Mouse (Mus musculus) heart, postnatal 10 days (tissue): Measurements from ENCODE around the gene Olfr263. TPM values are rescaled to one million over a fixed set of nuclear protein-coding genes. Genes with fewer than 3 reads are reported as not detected.
"Not testable (repeated sequence)": the region's sequence is repeated elsewhere in the genome, so short reads cannot be mapped to it uniquely, and the experiment has no call there.

Source experiments
- DNase-seq, 2 experiments: peaks; one replicate each; pipeline ENCODE4 v3.0.0; 2021
- intact Hi-C: fragments of 180-260 bp; cut with DNase I; formaldehyde crosslinking; loops from one replicate; pipeline ENCODE4 v1.15.1; 2025
- total RNA-seq, 2 experiments: library from RNA; stranded (reverse); gene quantifications; 2 replicates each; pipeline ENCODE4 v1.2.3; 2021

Olfr263 gene
- total RNA-seq, result not detected

- intact Hi-C loops, DNase-seq: not testable (repeated sequence)
Observed at GRCm38 (mm10) chr13:21129339-21129738, at the start of gene Olfr263. Gene Olfr263 (plus strand): TSS chr13:21129639.

- intact Hi-C loops, result no loop called here
- DNase-seq, result peak; percentile 4 to 7
Observed at GRCm38 (mm10) chr13:21082686-21083085, 46.8 kb upstream of the Olfr263 start.

- no peak for DNase-seq
- intact Hi-C loops, result no loop called here
Observed at GRCm38 (mm10) chr13:21109759-21110158, 19.7 kb upstream of the Olfr263 start.

GRCm38 (mm10) chr13:21110441-21110840, 19.0 kb upstream of the Olfr263 start:
- intact Hi-C loops, result no loop called here
- DNase-seq, result no peak

GRCm38 (mm10) chr13:21111183-21111582, 18.3 kb upstream of the Olfr263 start, which contains the start of gene Olfr1369-ps1:
Gene Olfr1369-ps1 (plus strand): TSS chr13:21111483.
- intact Hi-C loops, DNase-seq: not testable (repeated sequence)

GRCm38 (mm10) chr13:21114121-21114520, 15.3 kb upstream of the Olfr263 start:
- intact Hi-C loops, result no loop called here
- DNase-seq, result no peak

- DNase-seq, result no peak
- intact Hi-C loops, result loop anchor here (5.0 kb wide), 1 partner anchor 830 kb away; no protein-coding TSS in a partner anchor
Observed at GRCm38 (mm10) chr13:21142421-21142820, 13.0 kb downstream of the Olfr263 start.

- no peak for DNase-seq
- intact Hi-C loops, result no loop called here
Observed at GRCm38 (mm10) chr13:21145767-21146166, 16.3 kb downstream of the Olfr263 start, which contains the start of gene Olfr1368. Gene Olfr1368 (minus strand): TSS chr13:21145867.

- no peak for DNase-seq
- intact Hi-C loops, result loop anchor here (5.0 kb wide), 3 partner anchors 124 to 859 kb away; no protein-coding TSS in a partner anchor
Observed at GRCm38 (mm10) chr13:21155888-21156287, 26.4 kb downstream of the Olfr263 start.

- intact Hi-C loops, result loop anchor here (2.0 to 5.0 kb wide), 5 partner anchors 117 to 861 kb away; no protein-coding TSS in a partner anchor
- DNase-seq, result no peak
Observed at GRCm38 (mm10) chr13:21158071-21158470, 28.6 kb downstream of the Olfr263 start.

GRCm38 (mm10) chr13:21158785-21159474, 29.5 kb downstream of the Olfr263 start:
- DNase-seq, result peak; percentile 87 to 90
- intact Hi-C loops, result loop anchor here (2.0 to 5.0 kb wide), 5 partner anchors 116 to 862 kb away; no protein-coding TSS in a partner anchor

- DNase-seq, result peak in 1 of 2 experiments; percentile 35
- intact Hi-C loops, result loop anchor here (2.0 to 5.0 kb wide), 5 partner anchors 115 to 862 kb away; no protein-coding TSS in a partner anchor
Observed at GRCm38 (mm10) chr13:21159475-21159819, 30.0 kb downstream of the Olfr263 start.

GRCm38 (mm10) chr13:21160041-21160511, 30.6 kb downstream of the Olfr263 start:
- intact Hi-C loops, result loop anchor here (1.0 to 5.0 kb wide), 3 partner anchors 8 to 862 kb away; no protein-coding TSS in a partner anchor
- DNase-seq, result peak; percentile 32 to 41

GRCm38 (mm10) chr13:21160657-21161590, 31.5 kb downstream of the Olfr263 start:
- peak; percentile 95 to 97 for DNase-seq
- intact Hi-C loops, result loop anchor here (1.0 to 5.0 kb wide), 3 partner anchors 7 to 861 kb away; no protein-coding TSS in a partner anchor

- DNase-seq, result no peak
- intact Hi-C loops, result loop anchor here (2.0 to 5.0 kb wide), 2 partner anchors 73 to 861 kb away; no protein-coding TSS in a partner anchor
Observed at GRCm38 (mm10) chr13:21161591-21161990, 32.2 kb downstream of the Olfr263 start.

- intact Hi-C loops, result loop anchor here (5.0 kb wide), 1 partner anchor 860 kb away; no protein-coding TSS in a partner anchor
- DNase-seq, result no peak
Observed at GRCm38 (mm10) chr13:21162591-21162990, 33.2 kb downstream of the Olfr263 start.

GRCm38 (mm10) chr13:21166936-21167909, 37.8 kb downstream of the Olfr263 start:
- intact Hi-C loops, result no loop called here
- peak; percentile 83 to 85 for DNase-seq

GRCm38 (mm10) chr13:21167910-21168300, 38.5 kb downstream of the Olfr263 start:
- DNase-seq, result peak; percentile 43 to 55
- intact Hi-C loops, result loop anchor here (1.0 to 2.0 kb wide), 2 partner anchors 8 to 33 kb away; no protein-coding TSS in a partner anchor

- intact Hi-C loops, result loop anchor here (1.0 to 2.0 kb wide), 2 partner anchors 8 to 32 kb away; no protein-coding TSS in a partner anchor
- peak; percentile 53 to 55 for DNase-seq
Observed at GRCm38 (mm10) chr13:21168371-21169011, 39.1 kb downstream of the Olfr263 start.
